Mouse (Mus musculus) stomach, postnatal 0 days (tissue): ENCODE data around the gene Tnc.

Experiments used
- CTCF ChIP-seq: IDR thresholded peaks from 2 replicates; pipeline ENCODE4 v1.5.1; 2016; ENCODE audit warnings: antibody characterized with exemption, low read depth, mild to moderate bottlenecking, moderate library complexity
- EP300 ChIP-seq: optimal IDR thresholded peaks from 2 replicates; pipeline ENCODE3; 2016; ENCODE audit warnings: antibody characterized with exemption

DNA sequence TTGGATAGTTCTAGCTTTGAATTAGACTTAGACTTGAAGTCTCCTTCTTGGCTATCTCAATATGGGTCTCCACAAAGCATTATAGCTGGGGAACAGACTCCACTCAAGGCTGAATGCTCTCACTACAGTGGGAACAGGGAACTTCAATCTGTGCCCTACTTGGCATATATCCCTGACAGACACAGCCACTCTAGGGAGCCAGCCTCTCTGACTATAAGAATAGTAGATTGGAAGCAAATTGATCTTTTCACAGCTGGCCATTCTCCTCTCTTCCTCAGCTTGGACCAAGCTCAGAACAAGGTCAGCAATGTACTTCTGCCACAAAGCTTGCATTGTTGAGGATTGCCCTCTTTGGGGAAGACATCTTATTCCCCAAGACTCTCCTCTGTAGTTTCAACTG is 27.9 kb upstream of the Tnc start:
- TF ChIP-seq CTCF (no peak), EP300 (no peak)
